Mouse (Mus musculus): ENCODE results near the gene Elp6. TPM values are rescaled to one million over a fixed set of nuclear protein-coding genes. Genes with fewer than 3 reads are reported as not detected.
"Not testable (repeated sequence)": the region's sequence is repeated elsewhere in the genome, so short reads cannot be mapped to it uniquely, and the experiment has no call there.

Elp6 gene
- polyA plus RNA-seq, 1 experiment from 2014 or later: 45.6 TPM

GRCm38 (mm10) chr9:110324181-110324580 is 19.2 kb downstream of the Elp6 start:
- 92% methylated on average over 1 of the region's 1 CpGs for WGBS
- no peaks in the 10 kb centered on the region for H3K4me1 ChIP-seq (replicated peaks)
- H3K9me3 ChIP-seq: no peaks in the 10 kb centered on the region
- no peak overlapping the region for H3K27ac ChIP-seq
- peaks cover 41% of the 10 kb centered on the region for H3K36me3 ChIP-seq
- DNase-seq (ENCODE audit: low spot score): no peak
- H3K4me3 ChIP-seq: no peak overlapping the region
- no peaks in the 10 kb centered on the region for H3K27me3 ChIP-seq (ENCODE audit: insufficient read depth, poor library complexity, severe bottlenecking)

- 85% methylated on average over 2 of the region's 2 CpGs for WGBS
- H3K27me3 ChIP-seq (ENCODE audit: insufficient read depth, poor library complexity, severe bottlenecking): no peaks in the 10 kb centered on the region
- no peak overlapping the region for H3K27ac ChIP-seq
- H3K36me3 ChIP-seq: 0 out of 2 replicates have a peak, but pooled peaks cover 2% of the 10 kb centered on the region
- H3K4me1 ChIP-seq (replicated peaks): peaks cover 4% of the 10 kb centered on the region
- no peaks in the 10 kb centered on the region for H3K9me3 ChIP-seq
- no peak overlapping the region for H3K4me3 ChIP-seq
- no peak for DNase-seq (ENCODE audit: low spot score)
Measured at GRCm38 (mm10) chr9:110328178-110328577, 23.2 kb downstream of the Elp6 start.

GRCm38 (mm10) chr9:110328946-110329630 is 24.1 kb downstream of the Elp6 start:
- H3K27me3 ChIP-seq (ENCODE audit: insufficient read depth, poor library complexity, severe bottlenecking): no peaks in the 10 kb centered on the region
- DNase-seq (ENCODE audit: low spot score): no peak
- no peak overlapping the region for H3K27ac ChIP-seq
- H3K36me3 ChIP-seq: no peaks in the 10 kb centered on the region
- WGBS: 81% methylated on average over 5 of the region's 5 CpGs
- no peaks in the 10 kb centered on the region for H3K9me3 ChIP-seq
- peaks cover 13% of the 10 kb centered on the region for H3K4me1 ChIP-seq (replicated peaks)
- no peak overlapping the region for H3K4me3 ChIP-seq

- Histone ChIP-seq H3K4me1 (replicated peaks) (peaks cover 18% of the 10 kb centered on the region), H3K27me3 (ENCODE audit: insufficient read depth, poor library complexity, severe bottlenecking) (no peaks in the 10 kb centered on the region), H3K9me3 (no peaks in the 10 kb centered on the region), H3K27ac (no peak overlapping the region), H3K4me3 (no peak overlapping the region), H3K36me3 (no peaks in the 10 kb centered on the region)
- DNase-seq (ENCODE audit: low spot score): no peak
- 85% methylated on average over 21 of the region's 21 CpGs for WGBS
Measured at GRCm38 (mm10) chr9:110329655-110330054, 24.7 kb downstream of the Elp6 start.

- 53% methylated on average over 6 of the region's 6 CpGs for WGBS
Measured at GRCm38 (mm10) chr9:110330341-110330740, 25.4 kb downstream of the Elp6 start.

GRCm38 (mm10) chr9:110330913-110331312 is 25.9 kb downstream of the Elp6 start:
- not testable (repeated sequence) for H3K4me3 ChIP-seq; H3K27me3 ChIP-seq (ENCODE audit: insufficient read depth, poor library complexity, severe bottlenecking); H3K36me3 ChIP-seq; DNase-seq (ENCODE audit: low spot score); H3K27ac ChIP-seq; H3K9me3 ChIP-seq
- H3K4me1 ChIP-seq (replicated peaks): peaks cover 27% of the 10 kb centered on the region
- 95% methylated on average over 5 of the region's 5 CpGs for WGBS

More at GRCm38 (mm10) chr9:110330341-110330740, 25.4 kb downstream of the Elp6 start:
- Histone ChIP-seq H3K36me3 (no peaks in the 10 kb centered on the region), H3K27me3 (ENCODE audit: insufficient read depth, poor library complexity, severe bottlenecking) (no peaks in the 10 kb centered on the region), H3K4me3 (no peak overlapping the region), H3K4me1 (replicated peaks) (peaks cover 25% of the 10 kb centered on the region), H3K27ac (no peak overlapping the region), H3K9me3 (no peaks in the 10 kb centered on the region)
- no peak for DNase-seq (ENCODE audit: low spot score)

- peak within 1 kb of the TSS; percentile 89 for H3K27ac ChIP-seq
- peak within 1 kb of the TSS; percentile 90 for H3K4me3 ChIP-seq
- no peaks in the 10 kb centered on the region for H3K27me3 ChIP-seq (ENCODE audit: insufficient read depth, poor library complexity, severe bottlenecking)
- under 1% methylated on average over 78 of the region's 78 CpGs for WGBS
- H3K4me1 ChIP-seq (replicated peaks): peaks cover 27% of the 10 kb centered on the region
- H3K9me3 ChIP-seq: no peaks in the 10 kb centered on the region
- peak; percentile 99 for DNase-seq (ENCODE audit: low spot score)
- H3K36me3 ChIP-seq: no peaks in the 10 kb centered on the region
Measured at GRCm38 (mm10) chr9:110333135-110333895, 28.3 kb downstream of the Elp6 start, which contains the start of gene Scap. Gene Scap, plus strand, starts transcription at chr9:110333288.

GRCm38 (mm10) chr9:110333896-110334259 is 28.9 kb downstream of the Elp6 start:
- Histone ChIP-seq H3K36me3 (no peaks in the 10 kb centered on the region), H3K27ac (peak overlapping the region; percentile 89; the same call in 1 of the 2 replicates), H3K4me1 (replicated peaks) (peaks cover 27% of the 10 kb centered on the region), H3K4me3 (peak overlapping the region; percentile 90), H3K27me3 (ENCODE audit: insufficient read depth, poor library complexity, severe bottlenecking) (no peaks in the 10 kb centered on the region), H3K9me3 (no peaks in the 10 kb centered on the region)
- WGBS: 14% methylated on average over 12 of the region's 12 CpGs
- DNase-seq (ENCODE audit: low spot score): no peak

- no peak overlapping the region for H3K4me3 ChIP-seq
- DNase-seq (ENCODE audit: low spot score): no peak
Measured at GRCm38 (mm10) chr9:110334849-110335248, 29.9 kb downstream of the Elp6 start.

GRCm38 (mm10) chr9:110340037-110340750 is 35.2 kb downstream of the Elp6 start:
- Histone ChIP-seq H3K36me3 (no peaks in the 10 kb centered on the region), H3K27ac (no peak overlapping the region), H3K4me1 (replicated peaks) (peaks cover 6% of the 10 kb centered on the region), H3K4me3 (no peak overlapping the region), H3K9me3 (no peaks in the 10 kb centered on the region), H3K27me3 (ENCODE audit: insufficient read depth, poor library complexity, severe bottlenecking) (no peaks in the 10 kb centered on the region)
- DNase-seq (ENCODE audit: low spot score): no peak
- 93% methylated on average over 5 of the region's 5 CpGs for WGBS

More at GRCm38 (mm10) chr9:110334849-110335248, 29.9 kb downstream of the Elp6 start:
- H3K9me3 ChIP-seq: no peaks in the 10 kb centered on the region
- no peaks in the 10 kb centered on the region for H3K27me3 ChIP-seq (ENCODE audit: insufficient read depth, poor library complexity, severe bottlenecking)
- WGBS: 77% methylated on average over 8 of the region's 8 CpGs
- no peaks in the 10 kb centered on the region for H3K36me3 ChIP-seq
- no peak overlapping the region for H3K27ac ChIP-seq
- H3K4me1 ChIP-seq (replicated peaks): peaks cover 27% of the 10 kb centered on the region

GRCm38 (mm10) chr9:110342008-110342407 is 37.0 kb downstream of the Elp6 start:
- H3K4me1 ChIP-seq (replicated peaks): peaks cover 4% of the 10 kb centered on the region
- H3K36me3 ChIP-seq: no peaks in the 10 kb centered on the region
- no peak for DNase-seq (ENCODE audit: low spot score)
- no peak overlapping the region for H3K4me3 ChIP-seq
- H3K9me3 ChIP-seq: no peaks in the 10 kb centered on the region
- WGBS: 87% methylated on average over 8 of the region's 8 CpGs
- H3K27ac ChIP-seq: no peak overlapping the region
- no peaks in the 10 kb centered on the region for H3K27me3 ChIP-seq (ENCODE audit: insufficient read depth, poor library complexity, severe bottlenecking)

GRCm38 (mm10) chr9:110343805-110344204 is 38.8 kb downstream of the Elp6 start:
- Histone ChIP-seq H3K36me3 (no peaks in the 10 kb centered on the region), H3K4me1 (replicated peaks) (peaks cover 4% of the 10 kb centered on the region), H3K27me3 (ENCODE audit: insufficient read depth, poor library complexity, severe bottlenecking) (no peaks in the 10 kb centered on the region), H3K4me3 (no peak overlapping the region), H3K9me3 (no peaks in the 10 kb centered on the region), H3K27ac (no peak overlapping the region)
- 59% methylated on average over 6 of the region's 6 CpGs for WGBS
- no peak for DNase-seq (ENCODE audit: low spot score)

Data from hindbrain, embryonic 10.5 days (tissue).